Mouse (Mus musculus) stomach, embryonic 14.5 days (tissue): ENCODE results near the gene Larp1. TPM values are rescaled to one million over a fixed set of nuclear protein-coding genes. Genes with fewer than 3 reads are reported as not detected.

Experiments used
- ATAC-seq: fragments of 200-750 bp; cut with Nextera tagmentation; 2 replicates; pipeline ENCODE4 v1.8.0; 2017; ENCODE audit warnings: low read depth, moderate TSS enrichment; ENCODE audit not compliant: insufficient number of reproducible peaks, insufficient read depth, low FRiP score
- H3K27ac ChIP-seq: fragments of 300-500 bp; sonication (generic); 2 replicates; pipeline ENCODE4 v1.5.1; 2014; ENCODE audit warnings: mild to moderate bottlenecking, low read length, moderate library complexity, mixed read lengths
- H3K27me3 ChIP-seq: fragments of 300-500 bp; sonication (generic); 2 replicates; pipeline ENCODE4 v1.6.1; 2014; ENCODE audit warnings: low read length, control low read depth, mixed read lengths; ENCODE audit not compliant: control insufficient read depth, insufficient read depth
- H3K36me3 ChIP-seq: fragments of 300-500 bp; sonication (generic); 2 replicates; pipeline ENCODE4 v1.6.1; 2014; ENCODE audit warnings: mild to moderate bottlenecking, control low read depth, low read length, moderate library complexity, mixed read lengths; ENCODE audit not compliant: control insufficient read depth, insufficient read depth
- H3K4me1 ChIP-seq: fragments of 300-500 bp; sonication (generic); 2 replicates; pipeline ENCODE4 v1.6.1; 2014; ENCODE audit warnings: low read length, control low read depth, mixed read lengths; ENCODE audit not compliant: control insufficient read depth, insufficient read depth
- H3K4me2 ChIP-seq: fragments of 300-500 bp; sonication (generic); replicated peaks from 2 replicates; pipeline ENCODE4 v1.6.1; 2014; ENCODE audit warnings: low read depth, low read length, control low read depth
- H3K4me3 ChIP-seq: fragments of 300-500 bp; sonication (generic); 2 replicates; pipeline ENCODE4 v1.5.1; 2014; ENCODE audit warnings: low read depth, low read length, control low read depth
- H3K9ac ChIP-seq: fragments of 300-500 bp; sonication (generic); replicated peaks from 2 replicates; pipeline ENCODE4 v1.6.1; 2014; ENCODE audit warnings: low read depth, mild to moderate bottlenecking, control low read depth, low read length, moderate library complexity, mixed read lengths
- H3K9me3 ChIP-seq: fragments of 300-500 bp; sonication (generic); 2 replicates; pipeline ENCODE4 v1.6.1; 2016; ENCODE audit warnings: low read depth, low read length, control low read depth; ENCODE audit not compliant: control insufficient read depth
- WGBS: fragments of 180-500 bp; shearing (Covaris S2); extraction: QIAGEN DNeasy Blood & Tissue Kit; methylation state at CpG from one replicate; pipeline ENCODE4 v1.1.7; 2014; 5-methylcytosine and 5-hydroxymethylcytosine counted together
- polyA plus RNA-seq: library from polyadenylated mRNA; unstranded; fragments of >200 nt; fragmentation: Nextera tagmentation; extraction: Ambion mirVana; gene quantifications from 2 replicates; pipeline ENCODE4 v1.2.1, GENCODE M21; 2014

Gene Larp1
- polyA plus RNA-seq, 1 experiment from 2014 or later: 23.9 TPM

DNA sequence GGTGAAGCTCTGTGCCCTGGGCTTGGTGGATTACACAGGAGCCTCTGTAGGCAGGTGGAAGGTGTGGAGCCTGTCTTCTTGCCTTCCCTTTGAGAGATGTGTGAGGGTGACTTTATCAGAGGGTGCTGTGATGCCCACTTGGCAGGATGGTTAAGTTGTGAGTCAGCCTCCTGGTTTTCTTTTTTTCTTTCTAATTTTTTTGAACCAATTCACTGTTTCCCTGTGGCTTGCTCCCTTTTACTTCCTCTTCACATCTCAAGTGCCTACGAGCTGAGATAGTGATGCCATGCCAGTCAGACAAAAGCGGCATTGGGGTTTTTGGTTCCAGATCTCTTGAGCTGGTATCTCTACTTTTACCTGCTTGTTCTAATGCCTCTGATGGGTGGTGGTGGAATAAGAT, 15.8 kb downstream of the Larp1 start:
- Histone ChIP-seq H3K27ac (no peak overlapping the region), H3K9me3 (no peaks in the 10 kb centered on the region), H3K9ac (no peak overlapping the region), H3K27me3 (no peaks in the 10 kb centered on the region), H3K4me1 (peaks cover 26% of the 10 kb centered on the region), H3K36me3 (no peaks in the 10 kb centered on the region), H3K4me2 (no peak overlapping the region), H3K4me3 (no peak overlapping the region)
- WGBS: 88% methylated on average over 2 of the region's 2 CpGs
- no peak for ATAC-seq

DNA sequence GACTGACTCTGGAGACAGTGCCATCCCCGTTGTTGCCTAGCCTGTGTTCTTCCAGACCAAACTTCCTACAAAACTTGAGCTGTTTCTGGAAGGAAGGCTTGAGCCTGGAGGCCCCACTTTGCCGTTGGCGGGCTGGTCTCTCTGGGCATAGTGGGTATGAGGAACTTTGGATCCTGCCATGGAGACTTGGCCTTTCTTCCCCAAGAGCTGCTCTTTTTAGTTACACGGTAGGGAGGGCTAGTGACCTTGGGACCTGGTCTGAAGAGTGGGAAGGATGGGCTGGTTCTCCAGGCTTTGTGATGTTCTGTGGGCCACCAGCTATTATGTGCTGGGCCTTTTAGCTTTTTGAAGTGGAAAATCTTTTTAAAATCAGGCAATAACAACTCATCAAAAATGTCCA, 17.0 kb downstream of the Larp1 start:
- 74% methylated on average over 4 of the region's 4 CpGs for WGBS
- H3K27ac ChIP-seq: peak overlapping the region; percentile 39; the same call in 1 of the 2 replicates
- peaks cover 22% of the 10 kb centered on the region for H3K4me1 ChIP-seq

DNA sequence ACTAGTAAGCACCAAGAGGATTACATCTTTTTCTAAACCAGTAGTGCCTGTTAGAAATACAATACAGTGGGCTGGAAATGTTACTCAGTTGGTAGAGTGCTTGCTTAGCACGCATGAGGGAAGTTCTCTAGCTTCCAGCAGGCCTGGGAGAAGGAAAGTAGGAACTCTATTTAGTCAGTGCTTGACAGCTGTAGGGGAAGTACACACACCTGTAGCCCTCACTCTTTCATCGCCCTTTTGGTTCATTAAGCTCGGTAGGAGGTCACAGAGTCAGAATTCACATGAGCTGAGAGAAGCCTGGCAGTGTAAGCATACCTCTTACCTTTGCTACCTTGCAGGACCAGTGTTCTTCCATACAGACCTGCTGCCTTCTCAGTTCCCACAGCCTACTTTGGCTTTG, 17.5 kb downstream of the Larp1 start:
- Histone ChIP-seq H3K9ac (no peak overlapping the region), H3K36me3 (no peaks in the 10 kb centered on the region), H3K27ac (peak overlapping the region; percentile 39; the same call in 1 of the 2 replicates), H3K4me2 (no peak overlapping the region), H3K4me3 (no peak overlapping the region), H3K27me3 (no peaks in the 10 kb centered on the region), H3K9me3 (no peaks in the 10 kb centered on the region), H3K4me1 (peaks cover 20% of the 10 kb centered on the region)
- no peak for ATAC-seq
- 41% methylated on average over 3 of the region's 3 CpGs for WGBS

More for the DNA sequence above, 17.0 kb downstream of the Larp1 start:
- no peak overlapping the region for H3K4me2 ChIP-seq
- ATAC-seq: no peak
- no peak overlapping the region for H3K4me3 ChIP-seq
- H3K27me3 ChIP-seq: no peaks in the 10 kb centered on the region
- no peak overlapping the region for H3K9ac ChIP-seq
- no peaks in the 10 kb centered on the region for H3K9me3 ChIP-seq
- H3K36me3 ChIP-seq: no peaks in the 10 kb centered on the region

DNA sequence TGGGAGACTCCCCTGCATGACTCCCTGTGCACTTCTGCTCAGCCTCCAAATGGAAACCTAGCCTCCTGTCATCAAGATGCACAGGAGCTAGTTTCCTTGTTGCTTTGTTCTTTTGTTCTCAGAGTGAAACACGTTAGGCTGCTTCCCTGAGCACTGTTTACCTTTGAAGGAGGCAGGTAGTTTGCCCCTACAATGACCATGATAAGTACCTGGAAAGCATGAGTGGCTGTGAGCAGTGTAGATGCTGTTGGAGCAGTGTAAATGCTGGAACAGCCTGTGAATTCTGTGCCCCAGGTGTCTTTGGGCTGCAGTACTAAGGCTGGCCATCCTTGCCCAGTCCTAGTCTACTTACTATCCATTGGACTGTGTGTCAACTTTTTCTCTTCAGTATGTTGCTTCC, 18.0 kb downstream of the Larp1 start:
- H3K4me2 ChIP-seq: no peak overlapping the region
- H3K27me3 ChIP-seq: no peaks in the 10 kb centered on the region
- peaks cover 15% of the 10 kb centered on the region for H3K4me1 ChIP-seq
- ATAC-seq: no peak
- no peak overlapping the region for H3K9ac ChIP-seq
- WGBS: 62% methylated on average over 1 of the region's 1 CpGs
- peak overlapping the region; percentile 39; the same call in 1 of the 2 replicates for H3K27ac ChIP-seq
- no peaks in the 10 kb centered on the region for H3K9me3 ChIP-seq
- H3K36me3 ChIP-seq: no peaks in the 10 kb centered on the region
- no peak overlapping the region for H3K4me3 ChIP-seq

DNA sequence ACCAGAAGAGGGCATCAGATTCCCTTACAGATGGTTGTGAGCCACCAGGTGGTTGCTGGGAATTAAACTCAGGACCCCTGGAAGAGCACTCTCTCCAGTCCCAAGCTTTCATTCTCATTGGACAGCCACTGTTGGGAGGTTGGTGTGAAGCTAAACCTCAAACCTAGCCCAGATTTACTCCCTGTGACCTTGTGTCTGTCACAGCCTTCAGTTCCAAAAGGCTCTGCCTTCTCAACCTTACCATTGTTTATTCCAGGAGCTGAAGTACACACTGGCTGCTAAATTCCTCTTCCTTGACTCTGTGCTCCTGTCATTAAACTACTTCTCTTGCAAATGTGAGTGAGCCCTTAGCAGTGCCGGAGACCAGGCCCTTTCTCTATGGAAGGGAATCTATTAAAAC, 20.1 kb downstream of the Larp1 start:
- H3K27ac ChIP-seq: no peak overlapping the region

DNA sequence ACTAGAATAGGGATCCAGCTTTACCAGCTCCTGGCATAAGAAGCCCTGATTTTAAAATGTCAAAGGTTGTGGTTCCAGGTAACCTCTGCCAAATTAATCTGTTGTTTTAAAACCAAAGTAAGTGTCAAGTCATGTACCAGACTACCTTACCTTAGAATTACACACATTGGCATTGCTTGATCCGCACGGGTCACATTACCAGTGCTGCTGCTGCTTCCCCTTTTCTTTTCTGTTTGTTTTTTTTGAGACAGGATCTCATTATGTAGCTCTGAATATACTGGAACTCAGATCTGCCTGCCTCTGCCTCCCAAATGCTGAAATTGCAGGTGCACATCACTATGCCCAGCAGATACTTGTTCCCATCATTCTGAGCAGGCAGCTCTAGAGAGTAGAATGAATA, 21.0 kb downstream of the Larp1 start:
- ATAC-seq: no peak
- no peak overlapping the region for H3K4me3 ChIP-seq
- H3K4me1 ChIP-seq: peaks cover 25% of the 10 kb centered on the region
- no peak overlapping the region for H3K4me2 ChIP-seq
- WGBS: 85% methylated on average over 2 of the region's 2 CpGs
- no peaks in the 10 kb centered on the region for H3K9me3 ChIP-seq
- H3K9ac ChIP-seq: no peak overlapping the region
- no peaks in the 10 kb centered on the region for H3K36me3 ChIP-seq
- H3K27ac ChIP-seq: no peak overlapping the region
- no peaks in the 10 kb centered on the region for H3K27me3 ChIP-seq

More for the DNA sequence above, 20.1 kb downstream of the Larp1 start:
- ATAC-seq: no peak
- Histone ChIP-seq H3K9ac (no peak overlapping the region), H3K27me3 (no peaks in the 10 kb centered on the region), H3K4me2 (no peak overlapping the region), H3K36me3 (no peaks in the 10 kb centered on the region), H3K4me3 (no peak overlapping the region), H3K4me1 (peaks cover 23% of the 10 kb centered on the region), H3K9me3 (no peaks in the 10 kb centered on the region)
- 90% methylated on average over 1 of the region's 1 CpGs for WGBS

DNA sequence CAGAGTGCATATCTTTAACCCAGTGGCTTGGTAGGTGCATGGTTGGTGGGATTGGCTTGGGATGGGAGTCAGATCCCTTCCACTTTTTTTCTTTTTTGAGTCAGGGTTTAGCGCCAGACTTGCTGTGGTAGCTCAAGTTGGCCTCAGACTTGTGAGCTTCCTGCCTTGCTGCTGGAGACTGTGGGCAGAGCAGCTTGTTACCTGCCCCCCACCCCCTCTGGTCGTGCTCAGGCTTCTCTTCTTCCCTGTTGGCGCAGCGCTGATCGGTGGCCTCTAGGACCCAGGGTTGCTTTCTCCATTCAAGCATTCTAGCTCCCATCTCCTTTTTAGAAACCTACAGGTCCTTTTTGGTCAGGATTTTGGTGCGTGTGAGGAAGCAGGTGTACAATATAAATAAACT, 22.3 kb downstream of the Larp1 start:
- no peak overlapping the region for H3K4me3 ChIP-seq
- H3K9ac ChIP-seq: no peak overlapping the region
- no peak overlapping the region for H3K4me2 ChIP-seq
- H3K27me3 ChIP-seq: no peaks in the 10 kb centered on the region
- no peak overlapping the region for H3K27ac ChIP-seq
- no peak for ATAC-seq
- no peaks in the 10 kb centered on the region for H3K36me3 ChIP-seq
- 64% methylated on average over 6 of the region's 6 CpGs for WGBS
- no peaks in the 10 kb centered on the region for H3K9me3 ChIP-seq
- peaks cover 20% of the 10 kb centered on the region for H3K4me1 ChIP-seq

DNA sequence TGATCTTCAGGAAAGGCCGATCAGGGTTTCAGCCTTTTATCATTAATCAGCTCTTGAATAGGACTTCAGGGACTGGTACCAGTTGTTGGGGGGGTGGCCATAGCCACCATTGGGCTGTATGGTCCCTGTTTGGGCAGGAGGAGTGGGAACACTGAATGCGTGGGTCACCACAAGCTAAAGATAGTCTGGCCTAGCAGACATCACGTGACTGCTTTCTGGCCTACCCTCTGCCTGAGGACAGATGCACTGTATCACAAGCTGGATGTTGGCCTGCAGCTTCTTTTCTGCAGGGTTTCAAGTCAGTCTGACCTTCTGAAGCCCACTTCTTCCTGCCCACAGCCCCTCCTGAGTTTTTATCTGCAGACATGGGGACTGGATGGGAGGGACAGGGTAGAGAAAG, 24.8 kb downstream of the Larp1 start:
- Histone ChIP-seq H3K4me1 (peaks cover 19% of the 10 kb centered on the region; the same call in 1 of the 2 replicates), H3K9me3 (no peaks in the 10 kb centered on the region), H3K4me2 (no peak overlapping the region), H3K27me3 (no peaks in the 10 kb centered on the region), H3K27ac (no peak overlapping the region), H3K4me3 (no peak overlapping the region), H3K9ac (no peak overlapping the region), H3K36me3 (no peaks in the 10 kb centered on the region)
- ATAC-seq: 0 out of 2 replicates have a peak, but pooled peaks have one; percentile 14
- WGBS: 75% methylated on average over 3 of the region's 3 CpGs

DNA sequence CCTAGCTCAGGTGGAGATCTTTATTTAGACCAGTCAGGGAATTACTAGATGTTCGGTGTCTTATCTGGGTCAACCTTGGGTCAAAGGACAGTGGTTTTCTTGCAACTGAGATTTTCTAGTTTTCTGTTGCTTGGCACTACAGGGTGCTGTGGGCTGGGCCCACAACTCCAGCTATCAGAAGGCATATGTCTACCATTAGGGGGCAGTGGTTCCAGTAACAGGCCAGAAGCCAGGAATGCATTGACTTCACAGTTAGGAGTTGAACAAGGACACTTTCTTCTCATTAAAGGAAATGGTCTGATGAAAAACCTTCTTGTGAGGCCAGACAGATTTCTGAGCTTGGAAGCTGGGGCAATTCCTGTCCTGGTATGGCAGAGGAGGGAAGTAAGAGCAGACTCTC, 30.2 kb downstream of the Larp1 start:
- no peak overlapping the region for H3K9ac ChIP-seq
- WGBS: 68% methylated on average over 1 of the region's 1 CpGs
- peaks cover 20% of the 10 kb centered on the region for H3K36me3 ChIP-seq
- no peak for ATAC-seq
- H3K9me3 ChIP-seq: no peaks in the 10 kb centered on the region
- H3K4me1 ChIP-seq: peaks cover 1% of the 10 kb centered on the region; the same call in 1 of the 2 replicates
- no peak overlapping the region for H3K4me3 ChIP-seq
- H3K27me3 ChIP-seq: no peaks in the 10 kb centered on the region
- no peak overlapping the region for H3K4me2 ChIP-seq
- no peak overlapping the region for H3K27ac ChIP-seq
